Mouse (Mus musculus) embryonic facial prominence, embryonic 10.5 days (tissue): ENCODE data around the gene Stx8. TPM values are rescaled to one million over a fixed set of nuclear protein-coding genes. Genes with fewer than 3 reads are reported as not detected.

Experiments
- DNase-seq: peaks from one replicate; pipeline ENCODE4 v3.0.0-alpha.2; 2017; ENCODE audit warnings: low spot score
- H3K27ac ChIP-seq: fragments of 300-500 bp; sonication (generic); replicated peaks from 2 replicates; pipeline ENCODE4 v1.5.1; 2016; ENCODE audit warnings: mild to moderate bottlenecking
- H3K27me3 ChIP-seq: fragments of 300-500 bp; sonication (generic); replicated peaks from 2 replicates; pipeline ENCODE4 v1.6.1; 2016; ENCODE audit warnings: low read depth, mild to moderate bottlenecking; ENCODE audit not compliant: poor library complexity, severe bottlenecking
- H3K36me3 ChIP-seq: fragments of 300-500 bp; sonication (generic); replicated peaks from 2 replicates; pipeline ENCODE4 v1.6.1; 2016; ENCODE audit warnings: mild to moderate bottlenecking, moderate library complexity
- H3K4me1 ChIP-seq: fragments of 300-500 bp; sonication (generic); 2 replicates; pipeline ENCODE4 v1.6.1; 2016
- H3K4me3 ChIP-seq: fragments of 300-500 bp; sonication (generic); 2 replicates; pipeline ENCODE4 v1.5.1; 2016; ENCODE audit warnings: mild to moderate bottlenecking, moderate library complexity
- H3K9me3 ChIP-seq: fragments of 300-500 bp; sonication (generic); 2 replicates; pipeline ENCODE4 v1.6.1; 2016; ENCODE audit warnings: mild to moderate bottlenecking
- WGBS: fragments of 180-500 bp; shearing (Covaris S2); methylation state at CpG from one replicate; pipeline ENCODE4 v1.1.7; 2016; 5-methylcytosine and 5-hydroxymethylcytosine counted together
- polyA plus RNA-seq: library from polyadenylated mRNA; unstranded; fragments of >200 nt; fragmentation: Nextera tagmentation; extraction: Ambion mirVana; gene quantifications from 2 replicates; pipeline ENCODE4 v1.2.1, GENCODE M21; 2016

Stx8 gene
- 44.7 and 44.8 TPM in 2 replicates for polyA plus RNA-seq

GRCm38 (mm10) chr11:67965905-67966878 lies at the start of gene Stx8:
TSS of gene Stx8 (plus strand) at chr11:67966193.
- H3K36me3 ChIP-seq, result peaks cover 8% of the 10 kb centered on the region
- H3K27ac ChIP-seq, result peak within 1 kb of the TSS; percentile 80
- H3K4me3 ChIP-seq, result peak within 1 kb of the TSS; percentile 80
- H3K27me3 ChIP-seq, result no peaks in the 10 kb centered on the region
- peaks cover 25% of the 10 kb centered on the region for H3K4me1 ChIP-seq
- H3K9me3 ChIP-seq, result no peaks in the 10 kb centered on the region
- peak; percentile 93 for DNase-seq
- WGBS, result under 1% methylated on average over 28 of the region's 28 CpGs

GRCm38 (mm10) chr11:67917126-67917525 lies 48.9 kb upstream of the Stx8 start:
- Histone ChIP-seq H3K4me3 (no peak overlapping the region), H3K36me3 (no peaks in the 10 kb centered on the region), H3K27me3 (peaks cover 33% of the 10 kb centered on the region), H3K4me1 (peaks cover 14% of the 10 kb centered on the region), H3K9me3 (no peaks in the 10 kb centered on the region), H3K27ac (no peak overlapping the region)
- WGBS, result 82% methylated on average over 3 of the region's 3 CpGs
- DNase-seq, result no peak

GRCm38 (mm10) chr11:67919593-67919992 lies 46.4 kb upstream of the Stx8 start:
- H3K4me3 ChIP-seq, result no peak overlapping the region
- DNase-seq, result no peak
- H3K27ac ChIP-seq, result no peak overlapping the region
- WGBS, result 66% methylated on average over 5 of the region's 5 CpGs
- peaks cover 23% of the 10 kb centered on the region for H3K4me1 ChIP-seq
- no peaks in the 10 kb centered on the region for H3K9me3 ChIP-seq
- H3K36me3 ChIP-seq, result no peaks in the 10 kb centered on the region
- H3K27me3 ChIP-seq, result peaks cover 35% of the 10 kb centered on the region

GRCm38 (mm10) chr11:67920226-67920960 lies 45.6 kb upstream of the Stx8 start:
- Histone ChIP-seq H3K27ac (no peak overlapping the region), H3K36me3 (no peaks in the 10 kb centered on the region), H3K4me1 (peaks cover 23% of the 10 kb centered on the region), H3K9me3 (no peaks in the 10 kb centered on the region), H3K27me3 (peaks cover 35% of the 10 kb centered on the region), H3K4me3 (peak overlapping the region; percentile 85; the same call in 1 of the 2 replicates)
- 47% methylated on average over 9 of the region's 9 CpGs for WGBS
- DNase-seq, result no peak

GRCm38 (mm10) chr11:67921091-67921826 lies 44.7 kb upstream of the Stx8 start:
- Histone ChIP-seq H3K36me3 (no peaks in the 10 kb centered on the region), H3K4me3 (peak overlapping the region; percentile 85), H3K27me3 (peaks cover 35% of the 10 kb centered on the region), H3K27ac (peak overlapping the region; percentile 57), H3K4me1 (peaks cover 24% of the 10 kb centered on the region), H3K9me3 (no peaks in the 10 kb centered on the region)
- DNase-seq, result peak; percentile 67
- WGBS, result 2% methylated on average over 47 of the region's 47 CpGs

GRCm38 (mm10) chr11:67921827-67922754 lies 43.9 kb upstream of the Stx8 start, which contains the start of gene Usp43:
TSS of gene Usp43 (minus strand) at chr11:67922153.
- Histone ChIP-seq H3K27me3 (peaks cover 35% of the 10 kb centered on the region), H3K4me3 (peak within 1 kb of the TSS; percentile 85), H3K27ac (peak within 1 kb of the TSS; percentile 57), H3K36me3 (no peaks in the 10 kb centered on the region), H3K4me1 (peaks cover 30% of the 10 kb centered on the region), H3K9me3 (no peaks in the 10 kb centered on the region)
- DNase-seq, result peak; percentile 74
- under 1% methylated on average over 79 of the region's 80 CpGs for WGBS

GRCm38 (mm10) chr11:67922755-67923125 lies 43.3 kb upstream of the Stx8 start:
- Histone ChIP-seq H3K4me1 (peaks cover 30% of the 10 kb centered on the region), H3K9me3 (no peaks in the 10 kb centered on the region), H3K27me3 (peaks cover 35% of the 10 kb centered on the region), H3K36me3 (no peaks in the 10 kb centered on the region), H3K27ac (no peak overlapping the region), H3K4me3 (peak overlapping the region; percentile 85)
- WGBS, result under 1% methylated on average over 12 of the region's 12 CpGs
- peak; percentile 84 for DNase-seq

GRCm38 (mm10) chr11:67923720-67924119 lies 42.3 kb upstream of the Stx8 start:
- H3K4me3 ChIP-seq, result no peak overlapping the region
- H3K36me3 ChIP-seq, result no peaks in the 10 kb centered on the region
- H3K9me3 ChIP-seq, result no peaks in the 10 kb centered on the region
- H3K4me1 ChIP-seq, result peaks cover 30% of the 10 kb centered on the region
- H3K27me3 ChIP-seq, result peaks cover 35% of the 10 kb centered on the region
- WGBS, result 93% methylated on average over 5 of the region's 5 CpGs
- DNase-seq, result no peak
- no peak overlapping the region for H3K27ac ChIP-seq

GRCm38 (mm10) chr11:67925000-67925399 lies 41.0 kb upstream of the Stx8 start:
- H3K4me3 ChIP-seq, result no peak overlapping the region
- peaks cover 23% of the 10 kb centered on the region for H3K27me3 ChIP-seq
- H3K4me1 ChIP-seq, result peaks cover 30% of the 10 kb centered on the region
- H3K36me3 ChIP-seq, result no peaks in the 10 kb centered on the region
- H3K27ac ChIP-seq, result no peak overlapping the region
- H3K9me3 ChIP-seq, result no peaks in the 10 kb centered on the region
- 89% methylated on average over 13 of the region's 13 CpGs for WGBS
- DNase-seq, result no peak

GRCm38 (mm10) chr11:67926348-67927055 lies 39.5 kb upstream of the Stx8 start:
- Histone ChIP-seq H3K9me3 (no peaks in the 10 kb centered on the region), H3K27ac (no peak overlapping the region), H3K4me3 (no peak overlapping the region), H3K4me1 (peaks cover 22% of the 10 kb centered on the region), H3K27me3 (peaks cover 8% of the 10 kb centered on the region), H3K36me3 (no peaks in the 10 kb centered on the region)
- DNase-seq, result peak; percentile 27
- WGBS, result 10% methylated on average over 15 of the region's 15 CpGs

- no peak for DNase-seq
- 92% methylated on average over 3 of the region's 3 CpGs for WGBS
These were observed 33.8 kb upstream of the Stx8 start for GRCm38 (mm10) chr11:67932156-67932555.

More at GRCm38 (mm10) chr11:67932156-67932555, 33.8 kb upstream of the Stx8 start:
- Histone ChIP-seq H3K27ac (no peak overlapping the region), H3K4me3 (no peak overlapping the region), H3K9me3 (no peaks in the 10 kb centered on the region), H3K27me3 (no peaks in the 10 kb centered on the region), H3K4me1 (no peaks in the 10 kb centered on the region), H3K36me3 (no peaks in the 10 kb centered on the region)
